Mouse (Mus musculus): ENCODE results near the gene Zfp622.
"Not testable (repeated sequence)": the region's sequence is repeated elsewhere in the genome, so short reads cannot be mapped to it uniquely, and the experiment has no call there.

Zfp622 gene

GRCm38 (mm10) chr15:25972758-25973157 lies 11.4 kb upstream of the Zfp622 start:
- DNase-seq, result no peak

DNA sequence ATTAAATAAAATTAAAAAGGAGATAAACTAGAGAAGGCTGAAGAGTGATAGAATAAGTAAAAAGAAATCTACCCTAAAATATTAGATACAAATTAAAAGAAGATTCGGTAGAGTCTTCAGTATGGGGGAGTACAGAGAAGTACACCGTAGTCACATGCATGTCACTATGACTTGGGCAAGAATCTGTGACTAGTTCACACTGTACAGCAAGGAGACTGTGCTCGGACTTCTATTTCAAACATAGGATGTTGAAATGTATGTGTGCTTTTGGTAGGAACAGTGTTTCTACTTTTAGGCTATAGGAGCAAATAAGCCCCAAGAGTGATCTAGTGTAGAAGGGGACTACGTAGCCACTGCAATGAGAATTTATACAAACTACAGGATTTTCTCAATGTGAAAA lies 9.8 kb upstream of the Zfp622 start:
- DNase-seq, result no peak

DNA sequence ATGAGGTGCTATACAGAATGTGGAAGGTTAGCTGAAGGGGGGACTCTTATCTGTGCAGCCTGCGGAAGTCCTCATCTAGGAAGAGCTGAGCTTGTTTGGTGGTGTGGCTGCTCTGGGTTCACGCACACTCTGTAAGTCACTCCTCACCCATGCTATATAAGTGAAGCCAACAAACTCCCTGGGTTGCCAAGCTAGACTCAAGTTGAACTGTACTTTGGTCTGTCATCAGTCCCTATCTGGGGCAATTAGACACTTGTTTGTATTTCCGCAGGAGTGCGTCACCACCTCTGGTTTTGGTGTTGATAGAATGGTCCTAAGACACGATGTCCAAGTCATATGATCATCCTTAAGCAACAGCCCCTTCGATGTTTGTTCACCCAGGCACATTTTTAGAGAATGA lies 8.4 kb upstream of the Zfp622 start:
- DNase-seq, result no peak

- DNase-seq, result not testable (repeated sequence)
Measured at GRCm38 (mm10) chr15:25983614-25984013, 552 bp upstream of the Zfp622 start.

DNA sequence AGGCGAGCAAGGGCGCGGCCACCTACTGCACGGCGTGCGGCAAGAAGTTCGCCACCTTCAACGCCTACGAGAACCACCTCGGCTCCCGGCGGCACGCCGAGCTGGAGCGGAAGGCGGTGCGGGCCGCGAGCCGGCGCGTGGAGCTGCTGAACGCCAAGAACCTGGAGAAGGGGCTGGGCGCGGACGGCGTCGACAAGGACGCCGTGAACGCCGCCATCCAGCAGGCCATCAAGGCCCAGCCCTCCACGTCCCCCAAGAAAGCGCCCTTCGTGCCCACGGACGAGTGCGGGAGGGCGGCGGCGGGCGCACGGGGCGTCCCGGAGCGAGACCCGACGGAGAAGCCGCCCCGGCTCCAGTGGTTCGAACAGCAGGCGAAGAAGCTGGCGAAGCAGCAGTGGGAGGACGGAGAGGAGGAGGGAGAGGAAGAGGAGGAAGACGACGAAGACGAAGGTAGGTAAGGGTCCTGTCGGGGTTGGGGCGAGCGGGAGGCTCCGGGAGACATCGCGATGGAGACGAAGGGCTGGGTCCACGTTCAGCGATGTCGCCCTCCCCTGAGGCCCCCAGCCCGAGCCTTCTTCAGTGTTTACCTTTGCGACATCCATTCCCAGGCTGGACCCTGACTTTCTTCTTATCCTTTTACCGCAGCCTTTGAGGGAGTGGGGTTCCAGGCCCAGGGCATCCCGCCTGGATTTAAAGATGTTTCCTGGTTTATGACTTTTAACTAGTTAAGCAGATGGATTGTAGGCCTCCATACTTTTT lies 747 bp downstream of the Zfp622 start:
- no peak for DNase-seq

- DNase-seq, result peak; percentile 48 to 62
Measured at GRCm38 (mm10) chr15:25992992-25993727, 9.0 kb downstream of the Zfp622 start.

DNA sequence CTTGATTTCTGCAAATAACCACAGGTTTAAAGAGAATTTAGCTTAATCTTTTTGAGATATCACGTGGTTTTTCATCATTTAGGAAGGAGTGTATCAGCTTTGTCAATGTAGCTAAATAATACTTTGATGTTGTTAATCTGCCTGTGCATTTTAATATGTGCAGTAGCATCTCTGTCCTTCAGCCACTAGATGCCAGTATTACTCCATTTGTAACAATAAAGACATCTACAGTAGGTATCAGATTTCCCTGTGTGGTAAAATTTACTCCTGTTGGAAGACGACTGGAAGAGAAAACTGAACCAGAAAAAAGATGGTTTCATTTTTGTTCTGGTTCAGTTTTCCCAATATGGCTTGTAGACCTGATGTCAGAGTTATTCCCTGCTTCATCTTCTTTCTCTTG lies 11.4 kb downstream of the Zfp622 start:
- no peak for DNase-seq

DNA sequence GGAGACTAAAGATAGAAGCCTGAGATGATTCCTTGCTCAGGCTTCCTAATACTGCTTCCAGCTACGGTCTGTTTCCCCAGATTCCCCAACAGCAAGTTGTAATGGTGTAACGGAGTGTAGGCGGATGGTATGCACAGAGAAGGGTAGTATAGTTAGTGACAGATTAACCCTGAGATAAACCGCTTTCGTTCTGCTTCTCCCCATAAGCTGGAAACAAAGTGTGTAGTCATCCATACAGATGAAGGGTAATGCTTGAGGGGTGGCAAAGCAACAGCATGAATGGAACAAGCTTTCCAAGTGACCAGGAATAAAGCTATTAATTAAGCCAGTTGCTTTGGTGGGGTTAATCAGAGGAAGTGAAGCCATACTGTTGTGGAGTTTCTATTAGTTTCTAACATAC lies 15.4 kb downstream of the Zfp622 start:
- peak in 1 of 2 experiments; percentile 7 for DNase-seq

DNA sequence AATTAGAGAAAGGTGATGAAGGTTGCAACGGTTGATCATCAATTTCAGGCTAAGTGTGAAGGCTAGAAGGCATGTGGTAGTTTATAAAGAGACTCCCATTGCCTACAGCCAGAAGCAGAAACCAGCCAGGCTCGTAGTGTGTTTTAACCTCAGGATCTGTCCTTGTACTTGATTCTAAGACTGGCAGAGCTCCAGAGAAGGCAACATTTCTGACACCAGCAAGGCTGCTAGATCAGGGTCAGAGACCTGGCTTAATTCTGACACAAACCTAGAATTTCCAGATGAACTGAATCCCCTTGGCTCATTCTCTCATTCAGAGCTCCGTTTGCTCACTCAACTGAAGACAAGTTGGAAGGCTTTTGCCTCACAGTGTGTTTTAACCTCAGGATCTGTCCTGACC lies 24.5 kb downstream of the Zfp622 start:
- DNase-seq, result no peak

DNA sequence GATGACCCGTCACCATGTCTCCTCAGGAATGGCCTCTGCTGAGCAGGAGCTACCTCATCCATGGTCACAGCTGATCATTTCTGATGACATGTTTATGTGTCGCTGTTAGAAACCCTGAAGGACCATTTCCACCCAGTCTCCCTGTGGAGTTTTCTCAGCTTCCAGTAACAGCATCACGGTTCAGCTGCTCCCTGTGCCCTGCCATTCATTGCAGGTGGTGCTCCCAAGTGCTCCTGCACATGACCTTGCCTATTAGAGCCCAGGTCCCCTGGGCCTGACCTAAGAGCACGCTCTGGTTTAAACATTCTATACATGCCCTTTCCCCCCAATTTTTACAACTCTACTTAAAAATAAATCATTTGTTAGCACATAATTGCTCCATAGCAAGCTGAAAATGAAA lies 28.7 kb downstream of the Zfp622 start:
- DNase-seq, result no peak

DNA sequence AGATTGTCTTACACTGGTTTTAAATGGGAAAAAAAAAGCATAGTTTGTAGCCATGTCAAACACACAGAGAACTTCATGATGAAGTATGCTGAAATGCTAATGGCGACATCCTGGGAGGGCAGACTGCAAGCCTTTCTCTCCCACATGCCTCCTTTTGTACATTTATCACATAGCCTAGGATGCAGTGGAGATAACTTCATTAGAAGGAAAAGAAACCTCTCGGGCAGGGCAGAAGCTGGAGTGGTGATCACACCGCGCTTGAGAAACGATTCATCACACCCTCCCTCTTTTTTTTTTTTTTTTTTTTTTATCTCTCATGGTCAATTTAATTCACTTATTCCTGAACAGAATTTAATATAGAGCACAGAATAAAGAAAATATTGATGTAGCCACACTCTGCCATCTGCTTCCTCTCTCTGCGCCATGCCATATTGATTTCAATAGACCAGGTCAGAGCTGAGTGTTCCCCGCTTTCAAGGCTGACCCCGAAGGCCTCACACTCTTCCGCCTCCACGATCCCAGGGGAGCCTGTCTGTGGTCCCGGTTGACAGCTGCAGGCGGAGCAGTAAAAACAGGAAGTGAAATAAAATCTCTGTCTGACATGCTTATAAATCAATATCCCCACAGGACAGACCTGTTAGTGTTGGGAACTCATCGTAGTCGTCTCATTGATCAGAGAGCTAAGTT lies 32.0 kb downstream of the Zfp622 start:
- DNase-seq, result peak; percentile 67 to 70

- DNase-seq, result peak in 1 of 2 experiments; percentile 22
Measured at GRCm38 (mm10) chr15:26021721-26022120, 37.6 kb downstream of the Zfp622 start.

GRCm38 (mm10) chr15:26022636-26023035 lies 38.5 kb downstream of the Zfp622 start:
- no peak for DNase-seq

DNA sequence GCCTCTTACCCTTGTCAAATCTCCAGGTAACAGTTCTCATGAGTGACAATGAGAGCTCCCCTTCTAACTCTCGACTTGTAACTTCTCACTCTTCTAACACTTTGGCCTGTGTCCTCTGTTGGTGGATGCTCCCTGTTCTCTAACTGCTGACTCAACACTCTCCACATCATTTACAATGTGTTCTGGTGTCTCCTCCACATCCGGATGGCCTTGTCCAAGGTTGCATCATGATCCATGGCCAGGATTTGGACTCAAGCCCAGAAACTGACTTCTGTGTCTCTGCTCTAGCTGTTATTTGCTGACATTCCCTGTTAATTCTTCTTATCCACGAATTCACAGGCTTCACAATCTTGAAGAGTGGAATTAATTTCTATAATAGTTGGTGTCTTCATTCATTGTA lies 47.5 kb downstream of the Zfp622 start:
- peak; percentile 16 to 40 for DNase-seq

GRCm38 (mm10) chr15:26040567-26040966 lies 56.4 kb downstream of the Zfp622 start:
- DNase-seq, result no peak

DNA sequence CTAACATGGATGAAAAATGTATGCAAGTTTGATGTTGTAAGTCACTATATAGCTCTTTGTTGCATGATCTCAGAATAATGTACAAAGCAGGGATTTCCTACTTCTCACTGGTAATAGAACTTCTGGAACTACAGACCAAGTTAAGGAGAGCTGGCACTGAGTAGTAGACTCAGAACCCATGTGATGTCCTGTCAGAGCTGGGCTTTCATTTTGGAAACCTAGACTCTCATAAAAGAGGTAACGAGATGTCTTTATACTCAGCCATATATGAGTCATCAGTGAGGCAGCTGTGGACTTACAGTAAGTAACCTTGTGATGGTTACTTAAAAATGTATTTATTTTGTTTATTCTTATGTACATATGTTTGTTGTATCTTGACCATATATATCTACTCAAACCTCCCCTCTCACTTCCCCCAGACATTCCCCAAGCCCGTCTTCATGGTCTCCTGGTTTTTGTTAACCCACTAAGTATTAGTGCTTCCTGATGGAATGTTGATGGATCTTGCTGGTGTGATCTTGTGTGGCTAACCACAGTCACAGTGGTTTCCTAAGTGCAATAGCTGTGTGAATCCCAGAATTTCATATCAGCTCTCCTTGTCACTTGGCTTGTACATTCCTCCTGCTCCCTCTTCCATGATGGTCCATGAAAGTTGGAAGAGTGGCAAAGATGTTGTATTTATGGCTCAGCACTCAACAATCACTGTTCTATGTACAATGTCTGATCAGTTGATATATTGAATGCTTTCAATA lies 57.2 kb downstream of the Zfp622 start:
- DNase-seq, result no peak

Data from kidney, postnatal 4 days (tissue).